Mouse (Mus musculus) testis, adult 2 months (tissue): Measurements from ENCODE around the gene Zcwpw1.

Experiments
- CTCF ChIP-seq: fragments of 200-500 bp; IDR thresholded peaks from 2 replicates; pipeline ENCODE4 v1.5.1; 2012; ENCODE audit warnings: low read depth, mild to moderate bottlenecking, inconsistent platforms, low read length, moderate library complexity; ENCODE audit not compliant: control insufficient read depth, insufficient read depth, insufficient replicate concordance
- POLR2A ChIP-seq: fragments of 200-500 bp; IDR thresholded peaks from 2 replicates; pipeline ENCODE4 v1.6.1; 2012; ENCODE audit warnings: low read depth, mild to moderate bottlenecking, inconsistent platforms, low read length, moderate library complexity; ENCODE audit not compliant: control insufficient read depth

DNA sequence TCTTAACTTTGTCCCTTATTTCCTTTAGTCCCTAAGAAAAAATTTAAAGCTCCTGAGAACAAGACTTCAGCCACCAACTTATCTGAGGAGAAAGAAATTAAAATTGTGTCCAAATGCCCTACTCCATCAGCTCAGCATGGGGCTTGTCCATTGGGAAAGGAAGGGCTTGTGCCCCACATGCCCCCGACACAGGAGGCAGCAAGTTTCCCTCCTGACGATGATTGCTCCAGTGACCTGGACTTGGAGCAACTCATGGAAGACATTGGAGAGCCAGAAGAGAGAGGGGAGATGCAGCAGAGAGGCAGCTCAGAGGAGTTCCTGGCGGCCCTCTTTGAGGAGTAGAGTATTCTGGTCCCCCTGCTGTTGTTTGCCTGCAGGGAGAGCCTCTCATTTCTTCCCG, 34.5 kb downstream of the Zcwpw1 start:
- no peak for TF ChIP-seq CTCF
- no peak for TF ChIP-seq POLR2A
